Comparison of ENCODE assay signal across 16 mouse cellular contexts in genomic region chr5:90156522-90156921, GRCm38 (mm10).
"Had no signal": no experiment of that assay in that cellular context is flagged by ENCODE, and none has a peak within 500 bp of the region (broad histone marks: within the 10 kb centered on the region; RNA-seq: fewer than 3 reads in every experiment).

No protein-coding gene starts in this region.

- H3K9me3 ChIP-seq: neural tube, embryonic 13.5 days; neural tube, embryonic 15.5 days; stomach, embryonic 15.5 days had no signal

- H3K4me3 ChIP-seq: neural tube, embryonic 13.5 days; neural tube, embryonic 15.5 days; stomach, embryonic 15.5 days had no signal

- H3K36me3 ChIP-seq: neural tube, embryonic 13.5 days; neural tube, embryonic 15.5 days; stomach, embryonic 15.5 days had no signal

- H3K4me1 ChIP-seq: neural tube, embryonic 13.5 days; neural tube, embryonic 15.5 days; stomach, embryonic 15.5 days had no signal

- H3K9ac ChIP-seq: neural tube, embryonic 13.5 days; neural tube, embryonic 15.5 days; stomach, embryonic 15.5 days had no signal

- DNase-seq: retina, postnatal 1 day; right cerebral cortex, adult 18-20 months; right cerebral cortex, postnatal 14 days; right cerebral cortex, postnatal 25 days; right cerebral cortex, postnatal 4 days; spleen, adult 18-20 months; thymus, adult 18-20 months; thymus, adult 2 months; thymus, postnatal 14 days; thymus, postnatal 25 days; thymus, postnatal 36 days; thymus, postnatal 4 days had no signal

- H3K27me3 ChIP-seq: neural tube, embryonic 13.5 days; neural tube, embryonic 15.5 days; stomach, embryonic 15.5 days had no signal

- H3K27ac ChIP-seq: neural tube, embryonic 13.5 days; neural tube, embryonic 15.5 days; stomach, embryonic 15.5 days; stomach, postnatal 0 days had no signal

- H3K4me2 ChIP-seq: neural tube, embryonic 13.5 days; neural tube, embryonic 15.5 days; stomach, embryonic 15.5 days had no signal
